In the genomic region with DNA sequence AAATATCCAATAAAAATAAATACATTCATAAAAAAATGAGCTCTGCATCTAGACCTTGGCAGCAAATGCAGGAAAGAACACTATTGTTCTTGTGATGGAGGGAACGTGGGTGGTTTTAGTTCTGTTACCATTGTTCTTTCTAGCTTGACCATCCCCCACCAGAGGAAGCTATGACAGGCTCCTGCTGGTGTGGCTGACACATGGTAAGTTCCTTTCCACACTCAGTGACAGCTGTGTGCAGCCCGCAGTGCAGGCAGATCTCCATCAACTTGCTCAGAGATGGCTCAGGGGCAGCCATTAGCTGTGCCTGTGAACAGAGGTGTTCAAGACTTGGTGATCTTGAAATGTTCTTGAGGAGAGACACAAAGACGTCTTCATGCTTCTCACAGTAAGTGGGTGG, we compare ENCODE assay signal across 12 mouse cellular contexts. TPM values are rescaled to one million over a fixed set of nuclear protein-coding genes. Genes with fewer than 3 reads are reported as not detected.
DNase-seq lines count a peak whose midpoint lies in the region; ATAC-seq and TF ChIP-seq lines count a peak whose summit lies in the region.
"Had no signal": no experiment of that assay in that cellular context is flagged by ENCODE, and none has a peak within 500 bp of the region (broad histone marks: within the 10 kb centered on the region; RNA-seq: fewer than 3 reads in every experiment).

No protein-coding gene starts in this region.

- TF ChIP-seq CTCF in cerebellum, adult 2 months (IDR thresholded peaks at IDR 0.05; ENCODE audit: borderline replicate concordance, insufficient read depth, low read depth, low read length): no peak

- H3K4me3 ChIP-seq in cerebellum, adult 2 months (replicated peaks; ENCODE audit: insufficient read depth, low read depth, low read length): no peak overlapping the region
- H3K4me3 ChIP-seq: forebrain, embryonic 13.5 days; neural tube, embryonic 13.5 days had no signal

- ATAC-seq in cerebellum, adult (ENCODE audit: insufficient number of reproducible peaks, low FRiP score, low TSS enrichment): no peak
- ATAC-seq: forebrain, embryonic 13.5 days had no signal

- H3K27me3 ChIP-seq in cerebellum, adult 2 months (ENCODE audit: control insufficient read depth, insufficient read depth, low read length): no peaks in the 10 kb centered on the region
- H3K27me3 ChIP-seq: forebrain, embryonic 13.5 days; neural tube, embryonic 13.5 days had no signal

- no peak overlapping the region for H3K27ac ChIP-seq in cerebellum, adult 2 months (ENCODE audit: insufficient read depth, low read length)
- H3K27ac ChIP-seq: forebrain, embryonic 13.5 days; liver, embryonic 14.5 days; neural tube, embryonic 13.5 days had no signal

- WGBS in cerebellum, adult 2 months: 41% methylated on average over 3 of the region's 3 CpGs

- no peak for TF ChIP-seq POLR2A in cerebellum, adult 2 months (IDR thresholded peaks at IDR 0.05; ENCODE audit: borderline replicate concordance, insufficient read depth, low read length)

- intact Hi-C loops in heart, postnatal 14 days (cut with DNase I): no loop called here

- no peaks in the 10 kb centered on the region for H3K4me1 ChIP-seq in cerebellum, adult 2 months (ENCODE audit: control insufficient read depth, insufficient read depth, low read length)

- peak; percentile 46 to 80 for DNase-seq in layer of hippocampus, adult 18-20 months (ENCODE audit: low spot score in 2 of 2)
- no peak for DNase-seq in layer of hippocampus, postnatal 25 days (ENCODE audit: extremely low spot score in 1 of 2, low spot score in 1 of 2)
- DNase-seq in embryo, embryonic 11 days: peak; percentile 28
- DNase-seq in heart, postnatal 14 days: peak; percentile 47 to 60
- peak; percentile 29 to 66 for DNase-seq in lung, postnatal 4 days
- no peak for DNase-seq in cerebellum, adult 18-20 months
- DNase-seq in cerebellum, adult 2 months: no peak
- DNase-seq: kidney, adult 2 months had no signal

RNA-seq across cellular contexts. Expression of a gene that starts 6.5 kb away (rescaled TPM):
- 10 to 100 TPM; 16.9 to 19.1 TPM for total RNA-seq in layer of hippocampus, adult 18-20 months (2021)
- total RNA-seq in layer of hippocampus, postnatal 25 days (2021): 10 to 100 TPM; 17.9 to 20.2 TPM
- 10 to 100 TPM; 13.9 to 17.0 TPM for total RNA-seq in heart, postnatal 14 days (2021)
- 8.5 and 9.2 TPM in 2 replicates for polyA plus RNA-seq in cerebellum, adult 2 months (2012; rRNA removed)

RNA-seq across cellular contexts. Expression of a gene that starts 52.8 kb away (rescaled TPM):
- not detected for total RNA-seq in layer of hippocampus, adult 18-20 months (2021)
- under 1 TPM in 1 of 2 experiments, not detected in 1; 0.12 TPM for total RNA-seq in layer of hippocampus, postnatal 25 days (2021)
- under 1 TPM; 0.07 to 0.12 TPM for total RNA-seq in heart, postnatal 14 days (2021)
- 0.08 and 0.25 TPM in 2 replicates for polyA plus RNA-seq in cerebellum, adult 2 months (2012; rRNA removed)
- polyA plus RNA-seq: liver, embryonic 14.5 days; neural tube, embryonic 13.5 days had no signal

Comparison
In these comparisons a context has a peak if more than half of its experiments do, and no peak if none do; other contexts are left out.
1. DNase-seq: peak in layer of hippocampus, adult 18-20 months (2 of 2), embryo, embryonic 11 days (single experiment), heart, postnatal 14 days (2 of 2) and lung, postnatal 4 days (2 of 2); none in layer of hippocampus, postnatal 25 days (0 of 2), cerebellum, adult 18-20 months (0 of 2) and cerebellum, adult 2 months (0 of 2).